Mouse (Mus musculus): ENCODE data around the gene Col15a1. TPM values are rescaled to one million over a fixed set of nuclear protein-coding genes. Genes with fewer than 3 reads are reported as not detected.

The Col15a1 gene
- polyA plus RNA-seq, 1 experiment, result 37.1 TPM

GRCm38 (mm10) chr4:47288306-47288705 lies 80.3 kb downstream of the Col15a1 start:
- peak overlapping the region; percentile 81 for H3K27ac ChIP-seq (ENCODE audit: control insufficient read depth, insufficient read depth, low read length)
- H3K36me3 ChIP-seq (ENCODE audit: control insufficient read depth, insufficient read depth, low read length), result no peaks in the 10 kb centered on the region
- no peaks in the 10 kb centered on the region for H3K27me3 ChIP-seq (ENCODE audit: control insufficient read depth, insufficient read depth, low read length)
- 30% methylated on average over 4 of the region's 4 CpGs for WGBS
- peak; percentile 61 for DNase-seq
- TF ChIP-seq POLR2A (IDR thresholded peaks at IDR 0.05; ENCODE audit: control insufficient read depth, extremely low read depth, insufficient read depth, low read length, poor library complexity), result no peak
- no peak for TF ChIP-seq CTCF (IDR thresholded peaks at IDR 0.05; ENCODE audit: borderline replicate concordance, control insufficient read depth, extremely low read depth, insufficient read depth, low read length, poor library complexity)
- no peak overlapping the region for H3K4me3 ChIP-seq (ENCODE audit: control insufficient read depth, insufficient read depth, low read length)
- peaks cover 85% of the 10 kb centered on the region for H3K4me1 ChIP-seq (replicated peaks; ENCODE audit: control insufficient read depth, insufficient read depth, low read length)

GRCm38 (mm10) chr4:47289526-47289925 lies 81.6 kb downstream of the Col15a1 start:
- 38% methylated on average over 3 of the region's 3 CpGs for WGBS

GRCm38 (mm10) chr4:47290448-47290847 lies 82.5 kb downstream of the Col15a1 start:
- TF ChIP-seq POLR2A (IDR thresholded peaks at IDR 0.05; ENCODE audit: control insufficient read depth, extremely low read depth, insufficient read depth, low read length, poor library complexity) (no peak), CTCF (IDR thresholded peaks at IDR 0.05; ENCODE audit: borderline replicate concordance, control insufficient read depth, extremely low read depth, insufficient read depth, low read length, poor library complexity) (no peak)
- peaks cover 81% of the 10 kb centered on the region for H3K4me1 ChIP-seq (replicated peaks; ENCODE audit: control insufficient read depth, insufficient read depth, low read length)
- WGBS, result 43% methylated on average over 2 of the region's 2 CpGs
- H3K4me3 ChIP-seq (ENCODE audit: control insufficient read depth, insufficient read depth, low read length), result no peak overlapping the region
- peak overlapping the region; percentile 73; the same call in 1 of the 2 replicates for H3K27ac ChIP-seq (ENCODE audit: control insufficient read depth, insufficient read depth, low read length)
- no peaks in the 10 kb centered on the region for H3K36me3 ChIP-seq (ENCODE audit: control insufficient read depth, insufficient read depth, low read length)
- no peaks in the 10 kb centered on the region for H3K27me3 ChIP-seq (ENCODE audit: control insufficient read depth, insufficient read depth, low read length)
- no peak for DNase-seq

More at GRCm38 (mm10) chr4:47289526-47289925, 81.6 kb downstream of the Col15a1 start:
- peak overlapping the region; percentile 88 for H3K27ac ChIP-seq (ENCODE audit: control insufficient read depth, insufficient read depth, low read length)
- no peak overlapping the region for H3K4me3 ChIP-seq (ENCODE audit: control insufficient read depth, insufficient read depth, low read length)
- TF ChIP-seq POLR2A (IDR thresholded peaks at IDR 0.05; ENCODE audit: control insufficient read depth, extremely low read depth, insufficient read depth, low read length, poor library complexity) (no peak), CTCF (IDR thresholded peaks at IDR 0.05; ENCODE audit: borderline replicate concordance, control insufficient read depth, extremely low read depth, insufficient read depth, low read length, poor library complexity) (no peak)
- no peaks in the 10 kb centered on the region for H3K36me3 ChIP-seq (ENCODE audit: control insufficient read depth, insufficient read depth, low read length)
- DNase-seq, result no peak
- H3K27me3 ChIP-seq (ENCODE audit: control insufficient read depth, insufficient read depth, low read length), result no peaks in the 10 kb centered on the region
- peaks cover 88% of the 10 kb centered on the region for H3K4me1 ChIP-seq (replicated peaks; ENCODE audit: control insufficient read depth, insufficient read depth, low read length)

GRCm38 (mm10) chr4:47291013-47291412 lies 83.1 kb downstream of the Col15a1 start:
- Histone ChIP-seq H3K36me3 (ENCODE audit: control insufficient read depth, insufficient read depth, low read length) (no peaks in the 10 kb centered on the region), H3K4me3 (ENCODE audit: control insufficient read depth, insufficient read depth, low read length) (no peak overlapping the region), H3K27me3 (ENCODE audit: control insufficient read depth, insufficient read depth, low read length) (no peaks in the 10 kb centered on the region), H3K27ac (ENCODE audit: control insufficient read depth, insufficient read depth, low read length) (no peak overlapping the region), H3K4me1 (replicated peaks; ENCODE audit: control insufficient read depth, insufficient read depth, low read length) (peaks cover 76% of the 10 kb centered on the region)
- TF ChIP-seq POLR2A (IDR thresholded peaks at IDR 0.05; ENCODE audit: control insufficient read depth, extremely low read depth, insufficient read depth, low read length, poor library complexity) (no peak), CTCF (IDR thresholded peaks at IDR 0.05; ENCODE audit: borderline replicate concordance, control insufficient read depth, extremely low read depth, insufficient read depth, low read length, poor library complexity) (no peak)
- 62% methylated on average over 1 of the region's 1 CpGs for WGBS
- DNase-seq, result no peak

GRCm38 (mm10) chr4:47292956-47293355 lies 85.0 kb downstream of the Col15a1 start:
- no peak overlapping the region for H3K27ac ChIP-seq (ENCODE audit: control insufficient read depth, insufficient read depth, low read length)
- peaks cover 60% of the 10 kb centered on the region for H3K4me1 ChIP-seq (replicated peaks; ENCODE audit: control insufficient read depth, insufficient read depth, low read length)
- H3K4me3 ChIP-seq (ENCODE audit: control insufficient read depth, insufficient read depth, low read length), result no peak overlapping the region
- no peaks in the 10 kb centered on the region for H3K36me3 ChIP-seq (ENCODE audit: control insufficient read depth, insufficient read depth, low read length)
- no peak for DNase-seq
- TF ChIP-seq CTCF (IDR thresholded peaks at IDR 0.05; ENCODE audit: borderline replicate concordance, control insufficient read depth, extremely low read depth, insufficient read depth, low read length, poor library complexity) (no peak), POLR2A (IDR thresholded peaks at IDR 0.05; ENCODE audit: control insufficient read depth, extremely low read depth, insufficient read depth, low read length, poor library complexity) (no peak)
- 21% methylated on average over 4 of the region's 4 CpGs for WGBS
- no peaks in the 10 kb centered on the region for H3K27me3 ChIP-seq (ENCODE audit: control insufficient read depth, insufficient read depth, low read length)

- Histone ChIP-seq H3K27me3 (ENCODE audit: control insufficient read depth, insufficient read depth, low read length) (no peaks in the 10 kb centered on the region), H3K36me3 (ENCODE audit: control insufficient read depth, insufficient read depth, low read length) (no peaks in the 10 kb centered on the region), H3K27ac (ENCODE audit: control insufficient read depth, insufficient read depth, low read length) (no peak overlapping the region), H3K4me1 (replicated peaks; ENCODE audit: control insufficient read depth, insufficient read depth, low read length) (peaks cover 52% of the 10 kb centered on the region), H3K4me3 (ENCODE audit: control insufficient read depth, insufficient read depth, low read length) (no peak overlapping the region)
- no peak for TF ChIP-seq POLR2A (IDR thresholded peaks at IDR 0.05; ENCODE audit: control insufficient read depth, extremely low read depth, insufficient read depth, low read length, poor library complexity)
- no peak for TF ChIP-seq CTCF (IDR thresholded peaks at IDR 0.05; ENCODE audit: borderline replicate concordance, control insufficient read depth, extremely low read depth, insufficient read depth, low read length, poor library complexity)
- no peak for DNase-seq
- 63% methylated on average over 16 of the region's 16 CpGs for WGBS
These were observed 86.0 kb downstream of the Col15a1 start for GRCm38 (mm10) chr4:47293771-47294543.
